In genomic region chr3:116009622-116010344, GRCm38 (mm10) we compare ENCODE assay signal across 12 mouse cellular contexts. TPM values are rescaled to one million over a fixed set of nuclear protein-coding genes. Genes with fewer than 3 reads are reported as not detected.
DNase-seq lines count a peak whose midpoint lies in the region; ATAC-seq lines count a peak whose summit lies in the region.
"Had no signal": no experiment of that assay in that cellular context is flagged by ENCODE, and none has a peak within 500 bp of the region (broad histone marks: within the 10 kb centered on the region; RNA-seq: fewer than 3 reads in every experiment).

No protein-coding gene starts in this region.

- H3K4me2 ChIP-seq in midbrain, embryonic 12.5 days (replicated peaks), result peak overlapping the region; percentile 91

- H3K4me3 ChIP-seq in midbrain, embryonic 12.5 days, result no peak overlapping the region

- H3K36me3 ChIP-seq in midbrain, embryonic 12.5 days, result no peaks in the 10 kb centered on the region; the same call in 1 of the 2 replicates

- no peaks in the 10 kb centered on the region for H3K9me3 ChIP-seq in midbrain, embryonic 12.5 days

- no peak for ATAC-seq in midbrain, embryonic 12.5 days (ENCODE audit: low FRiP score, low read depth)
- ATAC-seq: activated CD4-positive, CD25-positive, alpha-beta regulatory T cell, adult 4 months had no signal

- no peak overlapping the region for H3K9ac ChIP-seq in midbrain, embryonic 12.5 days (replicated peaks)

- DNase-seq in heart, adult 11 months, result peak; percentile 71
- no peak for DNase-seq in heart, adult 8-10 months (ENCODE audit: low spot score)
- peak; percentile 33 for DNase-seq in retina, adult 2 months (ENCODE audit: low read depth, low spot score)
- no peak for DNase-seq in retina, embryonic 14.5 days (ENCODE audit: low spot score)
- no peak for DNase-seq in gastrocnemius, postnatal 25 days
- no peak for DNase-seq in gastrocnemius, adult 8-10 months (ENCODE audit: low spot score in 2 of 2)
- DNase-seq: layer of hippocampus, adult 9-11 months; lung, adult 18-20 months; right cerebral cortex, postnatal 14 days; thymus, postnatal 14 days had no signal

- 89% methylated on average over 17 of the region's 17 CpGs for WGBS in midbrain, embryonic 12.5 days

- H3K27ac ChIP-seq in midbrain, embryonic 12.5 days (replicated peaks), result no peak overlapping the region

- no peaks in the 10 kb centered on the region for H3K27me3 ChIP-seq in midbrain, embryonic 12.5 days

- H3K4me1 ChIP-seq in midbrain, embryonic 12.5 days, result peaks cover 25% of the 10 kb centered on the region

RNA-seq across cellular contexts. Expression of gene Extl2, which starts 2.5 kb away (rescaled TPM):
- total RNA-seq in heart, adult 8-10 months (2022), result 10 to 100 TPM; 13.1 to 17.8 (median 15.4) TPM
- polyA plus RNA-seq in midbrain, embryonic 12.5 days (2016; fragmentation: Nextera tagmentation; extraction: Ambion mirVana), result 24.8 and 25.7 TPM in 2 replicates
- total RNA-seq in gastrocnemius, postnatal 25 days (2021), result 1 to 10 TPM; 8.7 to 8.8 TPM
- 10 to 100 TPM; 12.5 to 17.6 (median 15.5) TPM for total RNA-seq in gastrocnemius, adult 8-10 months (2022)

RNA-seq across cellular contexts. Expression of gene Slc30a7, which starts 2.6 kb away (rescaled TPM):
- total RNA-seq in heart, adult 8-10 months (2022), result 10 to 100 TPM; 10.0 to 17.4 (median 10.9) TPM
- 16.8 and 23.5 TPM in 2 replicates for polyA plus RNA-seq in midbrain, embryonic 12.5 days (2016; fragmentation: Nextera tagmentation; extraction: Ambion mirVana)
- 1 to 10 TPM; 7.4 to 8.9 TPM for total RNA-seq in gastrocnemius, postnatal 25 days (2021)
- total RNA-seq in gastrocnemius, adult 8-10 months (2022), result 1 to 10 TPM; 2.2 to 6.9 (median 4.5) TPM

Comparison
In these comparisons a context has a peak if more than half of its experiments do, and no peak if none do; other contexts are left out.
1. DNase-seq: peak in heart, adult 11 months (single experiment) and retina, adult 2 months (single experiment); none in heart, adult 8-10 months (single experiment), retina, embryonic 14.5 days (single experiment), gastrocnemius, postnatal 25 days (single experiment) and gastrocnemius, adult 8-10 months (0 of 2).